Mouse (Mus musculus) spleen, postnatal 10 days (tissue): ENCODE data around the gene Gsta4.
"Not testable (repeated sequence)": the region's sequence is repeated elsewhere in the genome, so short reads cannot be mapped to it uniquely, and the experiment has no call there.

ENCODE experiments used
- DNase-seq, 2 experiments: peaks; one replicate each; pipeline ENCODE4 v3.0.0; 2021 to 2022; ENCODE audit warnings: low spot score in 2 of 2

The Gsta4 gene

GRCm38 (mm10) chr9:78230461-78230860 is 47.9 kb downstream of the Gsta4 start, which contains the start of gene Gsta1:
Gene Gsta1, plus strand, starts transcription at chr9:78230656.
- not testable (repeated sequence) for DNase-seq

- not testable (repeated sequence) for DNase-seq
These were observed 50.6 kb downstream of the Gsta4 start for GRCm38 (mm10) chr9:78233121-78233695.

- not testable (repeated sequence) for DNase-seq
These were observed 73.3 kb downstream of the Gsta4 start for GRCm38 (mm10) chr9:78255683-78256470.

- DNase-seq, result not testable (repeated sequence)
These were observed 74.3 kb downstream of the Gsta4 start, which contains the start of gene Gm3776 for GRCm38 (mm10) chr9:78256914-78257313. Gene Gm3776, plus strand, starts transcription at chr9:78257129.
